Mouse (Mus musculus) heart, adult 11 months (tissue): Measurements from ENCODE around the gene Hoxc9.

ENCODE experiments used
- DNase-seq: peaks from one replicate; pipeline ENCODE4 v3.0.0; 2022

Hoxc9 gene

DNA sequence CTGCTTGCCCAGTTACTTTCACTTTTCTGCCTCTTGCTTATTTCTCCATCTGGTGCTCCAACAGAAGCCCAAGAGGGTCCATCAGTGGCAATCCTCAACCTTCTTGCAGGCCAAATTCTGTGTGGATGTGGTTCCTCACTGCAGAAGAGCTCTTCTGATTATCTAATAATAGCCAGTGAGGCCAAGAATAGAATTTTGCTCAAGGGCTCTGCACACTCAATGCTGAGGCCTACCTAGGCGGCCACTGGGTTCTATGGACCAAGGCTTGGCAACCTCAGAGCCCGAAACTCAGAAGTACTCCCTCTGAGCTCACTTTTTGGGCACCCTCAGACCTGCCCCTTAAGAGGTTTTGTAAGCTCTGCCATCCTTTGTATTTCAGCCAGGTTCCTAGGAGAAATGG, 25.1 kb downstream of the Hoxc9 start:
- peak; percentile 65 for DNase-seq

GRCm38 (mm10) chr15:103002156-103002555, 25.9 kb downstream of the Hoxc9 start:
- no peak for DNase-seq

DNA sequence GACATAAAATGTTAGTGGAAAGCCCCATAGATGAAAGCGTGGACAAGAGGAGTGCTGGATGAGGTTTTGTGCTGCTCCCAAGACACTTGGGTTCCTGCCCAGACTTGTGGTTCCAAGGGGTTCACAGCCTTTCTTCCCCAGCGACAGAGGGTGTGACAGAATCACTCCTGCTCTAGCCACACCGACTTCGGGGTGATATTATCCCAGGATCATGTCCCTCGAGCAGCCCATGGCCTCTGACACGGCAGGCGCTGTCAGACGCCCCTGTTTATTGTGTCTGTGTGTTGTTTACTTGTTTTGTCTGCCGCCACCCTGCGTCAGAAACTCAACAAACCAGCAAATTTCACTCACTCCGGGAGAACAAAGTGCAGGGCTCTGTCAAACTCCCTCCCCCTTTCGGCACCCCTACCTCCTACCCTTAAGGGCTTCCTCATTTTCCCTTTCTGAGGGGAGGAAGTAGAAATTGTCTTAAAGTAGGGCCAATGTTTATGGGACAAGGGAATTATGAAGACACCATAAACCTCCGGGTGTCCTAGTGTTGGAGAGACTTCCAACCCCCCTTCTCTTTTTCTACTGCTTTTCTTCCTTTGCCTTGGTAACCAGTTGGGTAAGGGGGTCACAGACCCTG, 26.7 kb downstream of the Hoxc9 start:
- peak; percentile 80 for DNase-seq

GRCm38 (mm10) chr15:103005308-103005707, 29.1 kb downstream of the Hoxc9 start:
- DNase-seq: peak; percentile 60

- DNase-seq: peak; percentile 74
Measured at GRCm38 (mm10) chr15:103005797-103006196, 29.6 kb downstream of the Hoxc9 start.

- DNase-seq: no peak
Measured at GRCm38 (mm10) chr15:103006326-103006725, 30.1 kb downstream of the Hoxc9 start.

GRCm38 (mm10) chr15:103009265-103010111, 33.2 kb downstream of the Hoxc9 start:
- peak; percentile 79 for DNase-seq

- DNase-seq: peak; percentile 77
Measured at GRCm38 (mm10) chr15:103010112-103010846, 34.0 kb downstream of the Hoxc9 start.

GRCm38 (mm10) chr15:103010847-103011555, 34.8 kb downstream of the Hoxc9 start:
- DNase-seq: peak; percentile 75

DNA sequence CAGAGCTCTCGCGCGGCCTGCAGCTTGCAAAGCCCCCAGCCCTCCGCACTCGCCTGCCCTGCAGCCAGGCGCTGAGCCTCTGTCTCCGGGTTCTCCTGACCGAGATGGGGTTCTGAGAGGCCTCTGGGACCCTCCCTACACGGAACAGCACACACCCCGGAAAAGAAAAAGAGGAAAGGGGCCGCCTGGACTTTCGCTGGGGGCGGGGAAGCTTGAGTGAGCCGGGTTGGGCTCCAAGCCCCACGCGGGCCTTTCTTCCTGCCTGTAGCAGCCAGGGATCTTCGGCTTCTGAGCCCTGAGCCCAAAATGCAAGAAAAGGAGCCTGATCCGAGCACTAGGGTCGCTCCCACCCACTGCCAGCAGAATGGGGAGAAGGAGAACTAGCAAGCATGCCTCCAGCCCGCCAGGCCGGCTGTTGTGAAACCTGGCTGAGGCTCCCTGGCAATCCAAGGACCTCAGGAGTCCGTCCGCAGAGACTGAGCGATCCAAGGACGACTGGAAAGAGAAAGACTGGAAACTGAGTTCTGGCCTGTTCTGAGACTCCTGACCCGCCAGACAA, 35.8 kb downstream of the Hoxc9 start:
- DNase-seq: peak; percentile 84

DNA sequence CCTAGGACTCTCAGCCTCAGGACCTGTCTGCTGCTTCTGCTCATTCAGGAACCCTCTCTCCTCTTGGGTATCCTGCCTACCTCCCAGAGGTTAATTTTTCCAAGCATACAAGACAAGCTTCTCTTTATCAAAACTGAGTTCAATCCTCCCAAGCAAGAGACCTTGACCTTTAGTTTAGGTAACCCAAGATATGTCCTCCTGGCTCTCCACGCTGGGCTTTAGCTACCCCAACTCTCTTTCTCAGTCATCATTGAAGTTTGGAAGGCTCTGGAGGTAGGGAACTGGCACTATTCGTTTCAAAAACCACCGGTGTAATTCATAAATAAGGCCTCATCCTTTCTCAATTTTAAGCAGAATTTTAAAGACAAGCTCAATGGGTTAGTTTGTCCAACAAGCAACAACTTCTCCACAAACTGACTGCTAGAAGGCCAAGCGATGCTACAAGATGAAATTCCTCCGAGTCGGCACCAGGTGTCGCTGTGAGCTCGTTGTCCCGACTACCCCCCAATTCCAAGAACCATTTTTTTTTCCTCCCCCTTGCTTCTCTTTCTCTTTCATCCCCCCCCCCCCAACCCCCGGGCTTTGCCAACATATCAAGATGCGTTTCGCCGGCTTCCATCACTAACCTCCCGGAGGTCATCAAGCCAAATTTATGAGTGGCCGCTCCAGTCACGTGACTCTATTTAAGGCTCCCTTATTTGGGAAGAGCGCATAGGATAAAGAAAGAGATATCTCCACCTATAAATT, 37.2 kb downstream of the Hoxc9 start:
- DNase-seq: peak; percentile 90

DNA sequence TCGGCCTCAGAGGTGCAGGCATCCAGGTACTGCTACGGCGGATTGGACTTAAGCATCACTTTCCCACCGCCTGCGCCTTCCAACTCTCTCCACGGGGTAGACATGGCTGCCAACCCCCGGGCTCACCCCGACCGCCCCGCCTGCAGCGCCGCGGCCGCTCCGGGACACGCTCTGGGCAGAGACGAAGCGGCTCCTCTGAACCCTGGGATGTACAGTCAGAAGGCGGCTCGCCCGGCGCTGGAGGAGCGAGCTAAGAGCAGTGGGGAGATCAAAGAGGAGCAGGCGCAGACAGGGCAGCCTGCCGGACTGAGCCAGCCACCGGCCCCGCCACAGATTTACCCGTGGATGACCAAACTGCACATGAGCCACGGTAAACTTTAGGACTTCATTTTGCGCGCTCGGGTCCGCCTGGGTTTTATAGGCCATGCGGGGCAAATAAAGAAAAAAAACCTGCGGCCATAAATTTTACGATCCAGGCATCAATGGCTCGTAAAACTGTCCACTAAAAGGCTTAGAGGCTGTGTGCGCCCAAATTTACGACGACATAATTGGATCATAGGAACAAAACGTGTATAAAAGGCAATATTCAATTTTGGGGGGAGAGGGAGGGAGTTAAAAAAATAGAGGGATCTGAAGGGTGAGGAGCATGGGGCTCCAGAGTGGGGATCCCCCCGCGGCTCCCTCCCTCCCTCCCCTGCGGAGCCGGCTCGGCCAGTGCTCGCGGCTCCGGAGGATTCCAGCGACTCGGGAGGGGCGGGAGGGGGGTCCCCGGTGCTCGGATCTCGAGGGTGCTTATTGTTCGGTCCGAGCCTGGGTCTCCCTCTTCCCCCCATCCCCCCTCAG, 38.1 kb downstream of the Hoxc9 start:
- DNase-seq: peak; percentile 90

- peak; percentile 89 for DNase-seq
Measured at GRCm38 (mm10) chr15:103015009-103015399, 38.8 kb downstream of the Hoxc9 start.

- peak; percentile 83 for DNase-seq
Measured at GRCm38 (mm10) chr15:103015406-103016166, 39.3 kb downstream of the Hoxc9 start.

DNA sequence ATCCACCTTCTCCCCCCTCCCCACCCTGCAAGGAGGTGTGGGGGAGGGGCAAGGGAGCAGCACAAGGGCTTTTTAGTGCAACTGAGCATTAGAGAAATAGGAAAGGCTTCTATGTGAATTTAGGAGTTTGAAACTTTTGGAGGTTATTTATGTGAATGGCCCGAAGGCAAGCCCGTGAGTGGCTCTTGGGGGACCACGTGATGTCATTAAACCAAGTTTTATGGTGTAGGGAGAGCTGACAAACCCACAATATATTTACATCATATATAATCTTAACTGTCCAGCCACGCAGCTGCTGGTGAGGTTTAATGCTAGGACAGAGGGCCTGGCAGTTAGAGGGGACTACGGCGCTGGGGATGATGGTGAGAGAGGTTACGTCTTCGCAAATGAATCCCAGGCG, 42.4 kb downstream of the Hoxc9 start, which contains the start of gene Hoxc4:
Gene Hoxc4, plus strand, starts transcription at position 299 of the 400 bp plus-strand sequence.
- no peak for DNase-seq

DNA sequence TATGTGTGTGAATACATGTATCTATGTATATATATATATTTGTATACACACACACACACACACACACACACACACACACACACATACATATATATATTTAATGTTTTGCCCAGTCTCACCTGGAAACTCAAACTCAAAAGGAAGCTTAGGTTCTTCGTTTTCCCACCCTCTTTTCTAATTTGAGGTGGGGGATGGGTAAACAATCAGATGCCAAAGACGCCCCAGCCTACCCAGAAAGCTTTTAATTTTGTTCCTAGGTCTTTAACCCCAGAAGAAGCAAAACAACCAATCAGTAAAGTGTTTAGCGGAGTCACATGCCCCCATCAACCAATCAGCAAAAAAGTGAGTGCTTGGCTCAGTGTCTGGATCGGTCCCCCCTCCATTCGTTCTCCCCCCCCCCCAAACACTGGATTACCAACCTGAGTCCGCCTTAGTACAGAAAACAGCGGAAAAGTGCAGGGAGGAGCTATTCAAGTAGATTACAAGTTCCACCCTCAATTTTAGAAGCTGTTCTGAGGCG, 44.7 kb downstream of the Hoxc9 start:
- no peak for DNase-seq

- no peak for DNase-seq
Measured at GRCm38 (mm10) chr15:103021544-103021943, 45.3 kb downstream of the Hoxc9 start.

GRCm38 (mm10) chr15:103024131-103024530, 47.9 kb downstream of the Hoxc9 start:
- DNase-seq: no peak
